Mouse (Mus musculus) liver, embryonic 14.5 days (tissue): ENCODE data around the gene Ammecr1.

Experiments
- CTCF ChIP-seq: IDR thresholded peaks from 2 replicates; pipeline ENCODE4 v1.5.1; 2016; ENCODE audit warnings: antibody characterized with exemption, low read depth, control low read depth
- EP300 ChIP-seq: IDR thresholded peaks from 2 replicates; pipeline ENCODE4 v1.6.1; 2016; ENCODE audit warnings: antibody characterized with exemption, low read depth

GRCm38 (mm10) chrX:142965236-142966007 lies 1.1 kb downstream of the Ammecr1 start:
- TF ChIP-seq EP300 (no peak), CTCF (no peak)
